10 mouse cellular contexts compared by ENCODE assay signal in genomic region chr8:66913616-66914536, GRCm38 (mm10). TPM values are rescaled to one million over a fixed set of nuclear protein-coding genes. Genes with fewer than 3 reads are reported as not detected.
DNase-seq lines count a peak whose midpoint lies in the region; ATAC-seq and TF ChIP-seq lines count a peak whose summit lies in the region.
"Had no signal": no experiment of that assay in that cellular context is flagged by ENCODE, and none has a peak within 500 bp of the region (broad histone marks: within the 10 kb centered on the region; RNA-seq: fewer than 3 reads in every experiment).

No protein-coding gene starts in this region.

- no peak for TF ChIP-seq POLR2A in CH12.LX (IDR thresholded peaks at IDR 0.05; ENCODE audit: low read depth, low read length)

- no peak for ATAC-seq in kidney, embryonic 16.5 days (ENCODE audit: low FRiP score, low TSS enrichment)
- no peak for ATAC-seq in lung, postnatal 0 days
- no peak for ATAC-seq in neural tube, embryonic 15.5 days (ENCODE audit: low FRiP score)

- dilution Hi-C loops in CH12.LX (cut with MboI; ENCODE audit: extremely low pct_ligation_motif_present, extremely low pct_unique_long_range_greater_than_20kb, low sequenced_read_pairs): no loop called here

- in situ Hi-C loops in CH12.LX (cut with MboI; ENCODE audit: low pct_ligation_motif_present, low pct_unique_long_range_greater_than_20kb, low sequenced_read_pairs): loop anchor here (25.0 kb wide), 1 partner anchor 498 kb away; no protein-coding TSS in a partner anchor

- intact Hi-C loops in heart, postnatal 14 days (cut with DNase I): loop anchor here (1.0 to 10.0 kb wide), 2 partner anchors 159 to 217 kb away; partner anchors contain the start of gene Npy1r

- TF ChIP-seq RAD21 in CH12.LX (IDR thresholded peaks at IDR 0.05; ENCODE audit: low read depth, low read length): peak; percentile 59

- H3K27me3 ChIP-seq in kidney, embryonic 16.5 days (ENCODE audit: insufficient read depth, low read length): no peaks in the 10 kb centered on the region
- H3K27me3 ChIP-seq in CH12.LX (replicated peaks): no peaks in the 10 kb centered on the region
- H3K27me3 ChIP-seq in lung, postnatal 0 days (replicated peaks; ENCODE audit: insufficient read depth, low read length): no peaks in the 10 kb centered on the region
- H3K27me3 ChIP-seq in neural tube, embryonic 15.5 days (replicated peaks): no peaks in the 10 kb centered on the region
- H3K27me3 ChIP-seq: embryonic facial prominence, embryonic 15.5 days; lung, embryonic 15.5 days had no signal

- no peak overlapping the region for H3K4me2 ChIP-seq in kidney, embryonic 16.5 days (replicated peaks; ENCODE audit: low read depth, low read length)
- peak overlapping the region; percentile 58 for H3K4me2 ChIP-seq in CH12.LX (ENCODE audit: insufficient read depth, low read depth, poor library complexity, severe bottlenecking)
- H3K4me2 ChIP-seq in lung, postnatal 0 days (replicated peaks; ENCODE audit: low read depth, low read length): no peak overlapping the region
- H3K4me2 ChIP-seq in neural tube, embryonic 15.5 days: no peak overlapping the region
- H3K4me2 ChIP-seq: embryonic facial prominence, embryonic 15.5 days; lung, embryonic 15.5 days had no signal

- no peaks in the 10 kb centered on the region for H3K4me1 ChIP-seq in kidney, embryonic 16.5 days (ENCODE audit: insufficient read depth, low read length)
- peaks cover 8 to 17% of the 10 kb centered on the region in 2 experiments for H3K4me1 ChIP-seq in CH12.LX (ENCODE audit: control insufficient read depth in 1 of 2, insufficient read depth in 2 of 2)
- no peaks in the 10 kb centered on the region for H3K4me1 ChIP-seq in lung, postnatal 0 days (ENCODE audit: insufficient read depth, low read depth, low read length)
- H3K4me1 ChIP-seq in neural tube, embryonic 15.5 days: no peaks in the 10 kb centered on the region
- H3K4me1 ChIP-seq: embryonic facial prominence, embryonic 15.5 days; lung, embryonic 15.5 days had no signal

- no peaks in the 10 kb centered on the region for H3K9me3 ChIP-seq in kidney, embryonic 16.5 days (ENCODE audit: low read length)
- no peaks in the 10 kb centered on the region for H3K9me3 ChIP-seq in CH12.LX (replicated peaks; ENCODE audit: low read length)
- H3K9me3 ChIP-seq in lung, postnatal 0 days (ENCODE audit: low read length): no peaks in the 10 kb centered on the region
- H3K9me3 ChIP-seq in neural tube, embryonic 15.5 days (replicated peaks): no peaks in the 10 kb centered on the region
- H3K9me3 ChIP-seq: embryonic facial prominence, embryonic 15.5 days; lung, embryonic 15.5 days had no signal

- no peak overlapping the region for H3K9ac ChIP-seq in kidney, embryonic 16.5 days (replicated peaks; ENCODE audit: low read length)
- no peak overlapping the region for H3K9ac ChIP-seq in CH12.LX (ENCODE audit: insufficient read depth, low read depth)
- no peak overlapping the region for H3K9ac ChIP-seq in lung, postnatal 0 days (replicated peaks; ENCODE audit: low read depth)
- no peak overlapping the region for H3K9ac ChIP-seq in neural tube, embryonic 15.5 days (replicated peaks)
- H3K9ac ChIP-seq: embryonic facial prominence, embryonic 15.5 days; lung, embryonic 15.5 days had no signal

- H3K79me2 ChIP-seq in CH12.LX (replicated peaks; ENCODE audit: control insufficient read depth, extremely low read depth, insufficient read depth, poor library complexity, severe bottlenecking): no peaks in the 10 kb centered on the region

- peak; percentile 74 to 77 for TF ChIP-seq CTCF in CH12.LX (conservative IDR thresholded peaks at IDR 0.05 in 1 of 2, IDR thresholded peaks at IDR 0.05 in 1 of 2; ENCODE audit: low read depth in 2 of 2, low read length in 2 of 2)
- TF ChIP-seq CTCF in lung, postnatal 0 days (IDR thresholded peaks at IDR 0.05): peak; percentile 60

- TF ChIP-seq EP300 in CH12.LX (IDR thresholded peaks at IDR 0.05; ENCODE audit: low read length): no peak
- TF ChIP-seq EP300 in lung, postnatal 0 days (IDR thresholded peaks at IDR 0.05): no peak

- no peaks in the 10 kb centered on the region for H3K36me3 ChIP-seq in kidney, embryonic 16.5 days (ENCODE audit: insufficient read depth, low read length)
- H3K36me3 ChIP-seq in CH12.LX (replicated peaks in 1 of 2; ENCODE audit: control insufficient read depth in 1 of 2, insufficient read depth in 1 of 2, low read length in 1 of 2): no peaks in the 10 kb centered on the region
- no peaks in the 10 kb centered on the region for H3K36me3 ChIP-seq in lung, postnatal 0 days (ENCODE audit: insufficient read depth, low read length)
- H3K36me3 ChIP-seq in neural tube, embryonic 15.5 days: no peaks in the 10 kb centered on the region
- H3K36me3 ChIP-seq: embryonic facial prominence, embryonic 15.5 days; lung, embryonic 15.5 days had no signal

- no peak overlapping the region for H3K27ac ChIP-seq in kidney, embryonic 16.5 days (ENCODE audit: low read length)
- H3K27ac ChIP-seq in CH12.LX (ENCODE audit: insufficient read depth, low read depth): no peak overlapping the region
- H3K27ac ChIP-seq in lung, postnatal 0 days (ENCODE audit: low read length): no peak overlapping the region
- no peak overlapping the region for H3K27ac ChIP-seq in neural tube, embryonic 15.5 days (replicated peaks)
- H3K27ac ChIP-seq: embryonic facial prominence, embryonic 15.5 days; lung, embryonic 15.5 days had no signal

- 65% methylated on average over 14 of the region's 14 CpGs for WGBS in kidney, embryonic 16.5 days
- 59% methylated on average over 14 of the region's 14 CpGs for whole genome bisulfite sequencing in lung, postnatal 0 days
- WGBS in neural tube, embryonic 15.5 days: 73% methylated on average over 14 of the region's 14 CpGs

- H3K4me3 ChIP-seq in kidney, embryonic 16.5 days (ENCODE audit: low read length): no peak overlapping the region
- peak overlapping the region in 2 of 3 experiments; percentile 38 to 45 for H3K4me3 ChIP-seq in CH12.LX (replicated peaks in 1 of 3; ENCODE audit: low read depth in 2 of 3, low read length in 2 of 3, poor library complexity in 1 of 3)
- H3K4me3 ChIP-seq in lung, postnatal 0 days (ENCODE audit: low read depth, low read length): no peak overlapping the region
- no peak overlapping the region for H3K4me3 ChIP-seq in neural tube, embryonic 15.5 days (replicated peaks)
- H3K4me3 ChIP-seq: embryonic facial prominence, embryonic 15.5 days; lung, embryonic 15.5 days had no signal

- DNase-seq in kidney, adult 18-20 months: peak; percentile 40
- peak; percentile 72 for DNase-seq in CH12.LX (ENCODE audit: extremely low read depth)
- DNase-seq in adrenal gland, adult 18-20 months (ENCODE audit: low spot score in 2 of 2): peak; percentile 55 to 64
- DNase-seq in heart, postnatal 14 days: peak; percentile 36 to 44
- DNase-seq in lung, postnatal 0 days (ENCODE audit: low spot score): no peak
- peak; percentile 33 for DNase-seq in thymus, postnatal 25 days

TF ChIP-seq in CH12.LX, 34 proteins besides CTCF, POLR2A, EP300 and RAD21:
- 0 out of 2 replicates have a peak, but pooled peaks have one; percentile 22 for TF ChIP-seq MEF2A (IDR thresholded peaks at IDR 0.05; ENCODE audit: borderline replicate concordance, low read depth, low read length)
- no peak for TF ChIP-seq MYC (IDR thresholded peaks at IDR 0.05; ENCODE audit: low read depth, low read length)
- 0 out of 2 replicates have a peak, but pooled peaks have one; percentile 29 for TF ChIP-seq SIN3A (IDR thresholded peaks at IDR 0.05; ENCODE audit: low read length)
- peak; percentile 1; the same call in 1 of the 2 replicates for TF ChIP-seq USF1 (IDR thresholded peaks at IDR 0.05; ENCODE audit: low read depth, low read length)
- no peak for TF ChIP-seq NELFE (IDR thresholded peaks at IDR 0.05; ENCODE audit: low read depth, low read length)
- TF ChIP-seq E2F4 (IDR thresholded peaks at IDR 0.05; ENCODE audit: insufficient replicate concordance, low read depth, low read length): 0 out of 2 replicates have a peak, but pooled peaks have one; percentile 38
- TF ChIP-seq SMC3 (IDR thresholded peaks at IDR 0.05; ENCODE audit: low read depth, low read length): peak; percentile 52
- TF ChIP-seq GABPA (IDR thresholded peaks at IDR 0.05; ENCODE audit: insufficient replicate concordance, low read depth, low read length): no peak
- no peak for TF ChIP-seq USF2 (conservative IDR thresholded peaks at IDR 0.05; ENCODE audit: low read depth, low read length)
- TF ChIP-seq IRF4 (IDR thresholded peaks at IDR 0.05; ENCODE audit: low read depth, low read length): 0 out of 2 replicates have a peak, but pooled peaks have one; percentile 8
- TF ChIP-seq PAX5 (IDR thresholded peaks at IDR 0.05; ENCODE audit: low read length): no peak
- peak; percentile 55 for TF ChIP-seq BHLHE40 (IDR thresholded peaks at IDR 0.05; ENCODE audit: low read depth, low read length)
- no peak for TF ChIP-seq UBTF (IDR thresholded peaks at IDR 0.05; ENCODE audit: low read depth, low read length)
- TF ChIP-seq JUND (conservative IDR thresholded peaks at IDR 0.05; ENCODE audit: low read depth, low read length): no peak

RNA-seq across cellular contexts. Expression of gene Naf1, which starts 53.9 kb away (rescaled TPM):
- polyA plus RNA-seq in kidney, embryonic 16.5 days (2015; fragmentation: Nextera tagmentation; extraction: Ambion mirVana): 2.8 and 2.9 TPM in 2 replicates
- total RNA-seq in CH12.LX (2012; rRNA removed): 7.3 and 9.0 TPM in 2 replicates
- total RNA-seq in CH12.LX (2014; rRNA removed): 14.2 and 14.6 TPM in 2 replicates
- polyA plus RNA-seq in CH12.LX (2012; ENCODE audit: insufficient read length, low read depth): 25.4 and 30.6 TPM in 2 replicates
- total RNA-seq in adrenal gland, adult 18-20 months (2021): 10 to 100 TPM; 12.3 to 15.5 TPM
- total RNA-seq in heart, postnatal 14 days (2021): 1 to 10 TPM; 5.5 to 5.9 TPM
- 2.8 and 3.2 TPM in 2 replicates for polyA plus RNA-seq in lung, postnatal 0 days (2015; fragmentation: Nextera tagmentation; extraction: Ambion mirVana)
- 2.1 and 2.5 TPM in 2 replicates for polyA plus RNA-seq in neural tube, embryonic 15.5 days (2015; fragmentation: Nextera tagmentation; extraction: Ambion mirVana)

Comparison
In these comparisons a context has a peak if more than half of its experiments do, and no peak if none do; other contexts are left out.
1. H3K4me3 ChIP-seq: peak in CH12.LX (2 of 3); none in kidney, embryonic 16.5 days (single experiment), lung, postnatal 0 days (single experiment) and neural tube, embryonic 15.5 days (single experiment).